9 mouse cellular contexts compared by ENCODE assay signal in the genomic region with DNA sequence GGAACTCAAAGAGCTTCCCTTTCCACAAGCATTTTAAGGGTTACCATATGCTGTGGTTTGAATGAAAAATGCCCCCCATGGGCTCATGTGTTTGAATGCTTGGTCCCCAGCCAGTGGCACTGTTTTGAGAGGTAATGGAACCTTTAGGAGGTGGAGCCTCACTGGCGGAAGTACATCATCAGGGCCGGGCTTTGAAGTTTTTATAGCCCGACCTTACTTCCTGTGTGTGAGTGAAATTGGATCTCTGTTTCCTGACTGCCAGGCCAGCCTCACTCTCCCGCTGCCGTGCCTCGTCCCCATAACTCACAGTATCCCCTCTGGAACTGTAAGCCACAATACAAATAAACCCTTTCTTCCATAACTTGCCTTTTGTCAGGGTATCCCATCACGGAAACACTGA.
DNase-seq lines count a peak whose midpoint lies in the region; ATAC-seq and TF ChIP-seq lines count a peak whose summit lies in the region.
"Had no signal": no experiment of that assay in that cellular context is flagged by ENCODE, and none has a peak within 500 bp of the region (broad histone marks: within the 10 kb centered on the region; RNA-seq: fewer than 3 reads in every experiment).

No protein-coding gene starts in this region.

- peaks cover 41% of the 10 kb centered on the region for H3K4me1 ChIP-seq in kidney, postnatal 0 days (replicated peaks; ENCODE audit: insufficient read depth, low read length)
- peaks cover 64% of the 10 kb centered on the region for H3K4me1 ChIP-seq in embryonic facial prominence, embryonic 12.5 days
- H3K4me1 ChIP-seq in intestine, embryonic 15.5 days (replicated peaks), result peaks cover 34% of the 10 kb centered on the region
- peaks cover 60% of the 10 kb centered on the region for H3K4me1 ChIP-seq in neural tube, embryonic 13.5 days (replicated peaks)

- no peaks in the 10 kb centered on the region for H3K9me3 ChIP-seq in kidney, postnatal 0 days (replicated peaks; ENCODE audit: low read length)
- no peaks in the 10 kb centered on the region for H3K9me3 ChIP-seq in embryonic facial prominence, embryonic 12.5 days
- no peaks in the 10 kb centered on the region for H3K9me3 ChIP-seq in intestine, embryonic 15.5 days
- no peaks in the 10 kb centered on the region for H3K9me3 ChIP-seq in neural tube, embryonic 13.5 days

- H3K36me3 ChIP-seq in kidney, postnatal 0 days (ENCODE audit: insufficient read depth, low read length), result no peaks in the 10 kb centered on the region
- peaks cover 19% of the 10 kb centered on the region for H3K36me3 ChIP-seq in embryonic facial prominence, embryonic 12.5 days
- peaks cover 5% of the 10 kb centered on the region; the same call in 1 of the 2 replicates for H3K36me3 ChIP-seq in intestine, embryonic 15.5 days
- no peaks in the 10 kb centered on the region for H3K36me3 ChIP-seq in neural tube, embryonic 13.5 days

- H3K27me3 ChIP-seq in kidney, postnatal 0 days (ENCODE audit: insufficient read depth, low read length), result no peaks in the 10 kb centered on the region
- H3K27me3 ChIP-seq in embryonic facial prominence, embryonic 12.5 days, result no peaks in the 10 kb centered on the region
- no peaks in the 10 kb centered on the region for H3K27me3 ChIP-seq in intestine, embryonic 15.5 days (replicated peaks)
- no peaks in the 10 kb centered on the region for H3K27me3 ChIP-seq in neural tube, embryonic 13.5 days

- peak overlapping the region; percentile 72 for H3K27ac ChIP-seq in kidney, postnatal 0 days
- peak overlapping the region; percentile 86 for H3K27ac ChIP-seq in embryonic facial prominence, embryonic 12.5 days
- H3K27ac ChIP-seq in intestine, embryonic 15.5 days, result no peak overlapping the region
- peak overlapping the region; percentile 84 for H3K27ac ChIP-seq in neural tube, embryonic 13.5 days (replicated peaks)

- TF ChIP-seq CTCF in kidney, postnatal 0 days (IDR thresholded peaks at IDR 0.05; ENCODE audit: low read depth), result no peak

- DNase-seq in kidney, postnatal 0 days (ENCODE audit: low spot score), result peak; percentile 93
- no peak for DNase-seq in kidney, postnatal 36 days
- DNase-seq in ovary, postnatal 14 days (ENCODE audit: low spot score), result no peak
- DNase-seq in left cerebral cortex, adult 8-10 months (ENCODE audit: low spot score in 2 of 2), result no peak
- no peak for DNase-seq in urinary bladder, postnatal 4 days (ENCODE audit: low spot score in 2 of 2)
- DNase-seq: thymus, postnatal 36 days had no signal

- 5% methylated on average over 7 of the region's 7 CpGs for WGBS in kidney, postnatal 0 days
- WGBS in embryonic facial prominence, embryonic 12.5 days, result 10% methylated on average over 7 of the region's 7 CpGs
- 25% methylated on average over 7 of the region's 7 CpGs for WGBS in intestine, embryonic 15.5 days
- WGBS in neural tube, embryonic 13.5 days, result 11% methylated on average over 7 of the region's 7 CpGs

- ATAC-seq in kidney, postnatal 0 days (replicated peaks; ENCODE audit: low FRiP score, low read depth), result peak; percentile 44; the same call in 1 of the 2 replicates
- ATAC-seq in embryonic facial prominence, embryonic 12.5 days (ENCODE audit: insufficient number of reproducible peaks, insufficient read depth, low FRiP score, low TSS enrichment), result no peak
- ATAC-seq in intestine, embryonic 15.5 days, result no peak
- ATAC-seq in neural tube, embryonic 13.5 days (ENCODE audit: low read depth), result no peak

- H3K9ac ChIP-seq in kidney, postnatal 0 days (ENCODE audit: low read depth, low read length), result no peak overlapping the region
- H3K9ac ChIP-seq in embryonic facial prominence, embryonic 12.5 days, result no peak overlapping the region
- no peak overlapping the region for H3K9ac ChIP-seq in intestine, embryonic 15.5 days
- peak overlapping the region; percentile 58 for H3K9ac ChIP-seq in neural tube, embryonic 13.5 days

- no peak overlapping the region for H3K4me3 ChIP-seq in kidney, postnatal 0 days (replicated peaks; ENCODE audit: low read depth, low read length)
- peak overlapping the region; percentile 10; the same call in 1 of the 2 replicates for H3K4me3 ChIP-seq in embryonic facial prominence, embryonic 12.5 days
- no peak overlapping the region for H3K4me3 ChIP-seq in intestine, embryonic 15.5 days (replicated peaks)
- H3K4me3 ChIP-seq in neural tube, embryonic 13.5 days, result peak overlapping the region; percentile 11; the same call in 1 of the 2 replicates

- peak overlapping the region; percentile 34 for H3K4me2 ChIP-seq in kidney, postnatal 0 days (ENCODE audit: low read length)
- peak overlapping the region; percentile 42 for H3K4me2 ChIP-seq in embryonic facial prominence, embryonic 12.5 days (replicated peaks)
- H3K4me2 ChIP-seq in intestine, embryonic 15.5 days (replicated peaks), result 0 out of 2 replicates have a peak overlapping the region, but pooled peaks have one; percentile 14
- peak overlapping the region; percentile 48 for H3K4me2 ChIP-seq in neural tube, embryonic 13.5 days

Comparison
In these comparisons a context has a peak if more than half of its experiments do, and no peak if none do; other contexts are left out.
1. H3K4me3 ChIP-seq: peak in embryonic facial prominence, embryonic 12.5 days (single experiment) and neural tube, embryonic 13.5 days (single experiment); none in kidney, postnatal 0 days (single experiment) and intestine, embryonic 15.5 days (single experiment).
2. Peak in every context shown above with its lines, with median percentiles within 50 percentile points of each other: H3K4me2 ChIP-seq.